Mouse (Mus musculus): ENCODE measurements around the gene Mrpl34.

The Mrpl34 gene

DNA sequence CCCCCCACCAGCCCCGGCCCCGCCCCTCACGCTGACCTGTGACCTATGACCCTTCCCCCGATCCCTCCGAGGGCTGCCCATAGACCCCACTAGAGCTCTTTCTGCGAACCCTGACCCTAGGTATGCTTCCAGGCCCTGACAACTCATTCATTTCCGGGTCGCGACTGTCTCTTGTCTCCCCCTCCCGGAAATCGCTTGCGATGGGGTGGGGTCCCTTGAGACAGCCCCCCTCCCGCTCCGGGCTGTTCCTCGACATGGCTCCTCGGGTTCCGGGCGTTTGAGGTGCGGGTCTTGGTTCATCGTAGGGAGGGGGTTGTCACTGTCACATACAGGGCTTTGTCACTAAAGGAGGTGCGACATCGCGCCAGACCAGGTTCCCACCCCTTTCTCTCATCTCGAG, 4.7 kb downstream of the Mrpl34 start:
- DNase-seq = peak; percentile 84

GRCm38 (mm10) chr8:71470146-71470912, 5.6 kb downstream of the Mrpl34 start:
- peak; percentile 62 for DNase-seq

GRCm38 (mm10) chr8:71470913-71471255, 6.1 kb downstream of the Mrpl34 start:
- peak; percentile 61 for DNase-seq

- peak; percentile 53 for DNase-seq
Observed at GRCm38 (mm10) chr8:71471861-71472260, 7.1 kb downstream of the Mrpl34 start.

DNA sequence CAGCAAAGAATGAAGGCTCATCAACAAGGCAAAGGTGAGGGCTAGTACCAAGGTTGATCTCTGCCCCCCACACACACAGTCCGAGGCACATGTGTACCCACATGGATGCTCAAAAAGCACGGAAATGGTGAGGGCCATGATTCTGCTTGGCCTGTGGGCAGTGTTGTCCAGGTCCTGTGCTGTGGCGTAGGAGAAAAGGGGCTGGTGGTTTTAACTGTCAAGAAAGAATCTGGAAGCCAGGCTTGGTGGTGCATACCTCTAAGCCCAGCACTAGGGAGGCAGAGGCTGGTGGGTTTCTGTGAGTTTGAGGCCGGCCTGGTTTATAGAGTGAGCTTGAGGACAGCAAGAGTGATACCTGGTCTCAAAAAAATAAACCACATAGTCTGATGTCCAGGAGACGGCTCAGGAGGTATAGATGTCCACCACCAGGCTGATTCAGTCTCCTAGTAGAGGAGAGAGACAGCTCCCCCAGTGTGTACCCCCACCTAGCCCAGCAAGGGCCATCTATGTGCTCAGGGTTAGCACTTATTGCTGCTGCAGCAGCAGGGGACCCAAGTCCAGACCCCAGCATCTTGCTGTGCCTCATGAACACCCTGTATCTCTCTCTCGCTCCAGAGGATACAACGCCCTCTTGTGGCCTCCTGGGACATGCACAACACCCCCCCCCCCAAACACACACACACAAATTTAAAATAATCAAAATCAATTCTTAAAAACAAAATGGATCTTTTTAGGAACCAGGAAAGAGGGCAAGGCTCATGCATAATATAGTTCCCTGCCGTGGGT, 8.0 kb downstream of the Mrpl34 start:
- peak; percentile 37 for DNase-seq

DNA sequence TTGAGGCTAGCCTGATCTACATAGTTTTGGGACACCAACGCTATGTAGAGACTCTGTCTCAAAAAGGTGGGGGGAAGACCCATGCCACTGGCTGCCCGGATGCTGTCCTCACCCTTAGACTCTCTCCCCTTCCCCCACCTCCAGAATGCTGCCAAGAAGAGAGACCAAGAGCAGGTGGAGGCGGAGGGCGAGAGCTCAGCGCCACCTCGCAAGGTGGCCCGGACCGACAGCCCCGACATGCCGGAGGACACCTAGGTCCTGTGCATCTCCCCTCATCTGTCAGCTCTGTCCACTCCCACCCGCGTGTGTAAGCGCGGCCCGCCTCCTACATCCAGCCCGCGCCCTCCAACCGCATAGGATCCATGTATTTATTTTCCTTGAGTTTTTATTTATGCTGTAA, 9.6 kb downstream of the Mrpl34 start:
- DNase-seq = peak; percentile 63

DNA sequence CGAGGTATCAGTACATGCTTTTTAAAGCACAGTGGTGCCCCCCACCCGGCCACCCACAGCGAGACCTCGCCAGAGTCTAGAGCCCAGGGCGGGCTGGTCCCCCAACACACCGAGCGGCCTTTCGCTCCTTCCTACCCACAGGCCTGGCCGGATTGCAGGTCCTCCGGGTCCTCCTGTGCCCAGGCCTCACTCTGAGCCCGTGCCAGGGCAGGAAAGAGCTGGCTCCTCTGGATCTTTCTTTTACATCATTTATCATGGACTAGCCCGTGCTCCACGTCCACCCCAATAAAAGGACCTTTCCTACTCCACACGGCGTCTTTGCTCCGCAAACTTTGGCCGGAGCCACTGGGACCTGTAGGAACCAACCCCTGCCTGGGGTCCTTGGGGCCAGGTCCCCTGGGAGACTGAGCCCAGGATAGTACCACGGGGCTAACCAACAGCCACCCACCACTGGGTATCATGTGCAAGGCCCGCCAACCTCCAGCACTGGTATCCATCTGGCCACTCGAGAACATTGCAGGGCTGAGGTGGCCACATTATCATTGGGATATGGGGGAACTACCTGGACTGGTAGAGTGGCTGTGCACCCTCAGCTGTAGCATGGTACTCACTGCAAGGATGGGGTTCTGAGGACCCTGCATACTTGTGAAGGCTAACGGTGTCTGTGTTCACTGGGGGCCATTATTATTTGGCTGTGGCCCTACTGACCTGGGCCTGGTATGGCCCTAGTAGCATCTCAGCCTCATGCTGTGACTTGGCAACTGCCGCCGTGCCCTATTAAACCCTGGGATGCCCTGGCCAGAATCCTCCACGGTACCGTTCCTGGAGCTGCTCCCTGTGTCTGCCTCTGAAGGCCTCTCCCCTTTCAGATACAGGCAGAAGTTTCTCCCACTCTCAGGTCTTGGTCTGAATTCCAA, 10.3 kb downstream of the Mrpl34 start:
- DNase-seq = peak; percentile 76

GRCm38 (mm10) chr8:71475702-71476075, 10.9 kb downstream of the Mrpl34 start:
- DNase-seq = peak; percentile 70

DNA sequence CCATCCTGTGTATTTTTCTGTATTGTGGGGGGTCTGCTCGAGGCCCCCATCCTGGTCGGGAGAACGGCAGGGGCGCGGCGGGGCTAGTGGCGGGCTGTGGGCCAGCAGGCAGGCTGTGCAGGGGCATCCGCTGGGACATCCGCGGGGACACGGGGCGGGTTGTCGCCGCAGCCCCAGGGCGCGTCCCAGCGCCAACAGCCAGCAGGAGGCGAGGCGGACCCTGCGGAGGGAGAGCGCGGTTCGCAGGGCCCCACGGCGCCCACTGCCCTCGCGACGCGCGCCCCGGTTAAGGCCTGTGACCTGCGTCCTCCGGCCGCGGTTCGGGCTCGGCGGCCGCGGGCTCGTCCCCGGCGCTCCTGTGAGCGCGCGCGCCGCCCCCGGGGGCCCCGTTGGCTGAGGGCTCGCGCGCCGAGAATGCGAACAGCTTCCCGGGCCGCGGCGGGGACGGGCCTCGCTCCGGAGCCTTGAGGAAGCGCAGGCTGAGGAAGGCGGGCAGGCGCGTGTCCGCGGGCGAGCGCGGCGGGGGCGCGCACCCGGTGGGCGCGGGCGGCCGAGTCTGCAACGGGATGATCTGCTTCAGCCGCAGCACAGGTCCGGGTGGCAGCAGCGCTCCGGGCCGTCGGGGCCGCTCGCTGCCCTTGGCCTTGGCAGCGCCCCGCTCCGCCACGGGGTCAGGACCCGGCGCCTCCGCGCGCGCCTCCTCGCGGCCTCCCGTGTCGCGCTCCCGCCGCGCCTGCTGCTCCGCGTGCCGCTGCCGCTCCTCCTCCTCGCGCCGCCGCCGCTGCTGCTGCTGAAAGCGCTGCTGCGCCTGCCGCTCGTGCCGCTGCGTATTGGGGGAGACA, 11.6 kb downstream of the Mrpl34 start:
- peak; percentile 90 for DNase-seq

DNA sequence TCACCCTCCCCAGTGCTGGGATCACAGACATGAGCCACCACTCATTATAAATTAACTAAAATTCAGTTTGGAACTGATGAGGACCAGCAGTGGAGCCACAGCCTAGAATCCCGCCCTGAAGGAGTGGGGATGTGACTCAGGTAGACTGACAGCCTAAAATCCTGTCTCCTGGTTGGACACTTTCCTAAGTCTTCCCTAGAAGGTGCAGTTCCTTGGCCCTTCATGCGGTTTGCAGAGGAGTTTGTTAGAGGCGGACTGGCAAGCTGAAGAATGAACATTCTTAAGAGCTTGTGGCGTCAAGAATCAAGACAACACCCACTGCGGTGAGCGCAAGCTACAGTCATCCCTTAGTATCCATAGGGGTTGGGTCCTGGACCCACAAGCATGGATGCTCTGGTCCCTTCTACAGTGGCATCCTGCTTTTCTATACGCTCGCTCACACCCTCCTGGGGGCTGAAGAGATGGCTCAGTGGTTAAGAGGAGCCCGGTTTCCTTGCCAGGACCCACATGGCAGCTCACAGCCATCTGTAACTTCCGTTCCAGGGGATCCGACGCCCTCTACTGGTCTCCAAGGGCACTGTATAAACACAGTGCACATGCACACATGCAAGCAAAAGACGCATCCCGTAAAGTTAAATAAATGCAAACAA, 12.6 kb downstream of the Mrpl34 start:
- peak; percentile 71 for DNase-seq

GRCm38 (mm10) chr8:71478943-71479342, 14.2 kb downstream of the Mrpl34 start:
- DNase-seq = no peak

- no peak for DNase-seq
Observed at GRCm38 (mm10) chr8:71483932-71484331, 19.2 kb downstream of the Mrpl34 start.

DNA sequence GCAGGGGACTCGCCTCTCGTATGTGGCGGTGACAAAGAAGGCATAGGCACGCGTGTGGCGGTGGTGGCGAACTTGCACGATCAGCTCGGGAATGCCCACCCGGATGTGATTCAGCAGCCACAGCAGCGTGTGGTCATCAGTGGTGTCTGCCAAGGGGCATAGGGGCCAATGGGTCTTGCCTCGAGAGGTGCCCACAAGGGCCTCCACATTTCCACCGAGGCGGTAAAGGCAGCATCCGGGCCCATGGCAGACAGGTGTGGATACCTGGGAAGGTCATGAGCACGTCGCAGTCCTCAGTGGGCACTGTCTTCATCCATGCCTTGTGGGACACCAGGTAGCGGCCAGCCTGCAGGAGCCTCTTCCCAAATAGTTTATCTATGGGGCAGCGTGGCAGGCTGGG, 20.0 kb downstream of the Mrpl34 start:
- DNase-seq = peak; percentile 67

DNA sequence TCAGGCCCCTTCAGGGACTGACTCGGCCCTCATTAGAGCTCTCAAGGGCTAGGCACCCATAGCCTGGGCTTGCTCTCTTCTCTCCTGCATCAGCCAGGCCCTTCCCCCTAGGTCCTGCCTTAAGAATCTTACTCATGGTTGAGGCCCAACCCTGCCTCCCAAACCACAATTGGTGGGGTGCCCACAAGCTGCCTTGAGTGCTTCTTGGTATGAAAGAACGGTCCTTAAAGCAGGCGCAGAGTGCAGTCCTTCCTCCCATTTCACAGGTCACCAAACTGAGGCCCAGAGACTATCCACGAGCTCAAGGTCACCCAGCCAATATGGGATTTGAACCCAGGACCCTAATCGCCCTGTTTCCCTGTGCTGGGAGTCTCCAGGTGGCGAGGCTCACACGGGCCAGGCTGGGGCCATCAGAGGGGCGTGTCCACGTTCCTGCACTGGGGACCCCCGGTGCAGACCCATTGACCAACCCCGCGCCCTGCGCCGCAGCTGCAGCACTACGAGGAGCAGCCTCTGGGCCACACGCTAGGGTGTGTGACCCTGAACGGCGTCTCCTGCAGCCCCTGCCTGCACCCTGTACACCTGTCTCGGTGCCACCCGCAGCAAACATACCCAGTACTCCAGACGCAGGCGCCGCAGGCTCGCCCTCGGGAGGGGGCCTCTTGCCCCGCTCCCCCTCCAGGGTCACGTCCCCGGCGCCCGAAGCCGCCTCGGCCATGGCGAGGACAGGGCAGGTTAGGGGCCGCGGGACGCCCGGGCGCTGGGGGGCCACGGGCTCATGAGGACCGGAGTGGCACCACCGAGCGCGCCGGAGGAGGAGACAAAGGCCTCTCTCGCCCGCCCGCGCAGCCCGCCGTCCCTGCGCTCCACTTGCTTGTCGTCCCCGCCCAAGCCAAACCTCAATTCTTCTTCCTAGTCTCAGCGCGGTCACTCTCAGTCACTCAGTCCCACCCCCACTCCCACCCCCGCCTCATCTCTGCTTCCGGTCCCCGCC, 20.7 kb downstream of the Mrpl34 start, which contains the start of gene Ano8:
Ano8 (minus strand) TSS at position 822 of the 994 bp plus-strand sequence.
- DNase-seq = peak; percentile 89

DNA sequence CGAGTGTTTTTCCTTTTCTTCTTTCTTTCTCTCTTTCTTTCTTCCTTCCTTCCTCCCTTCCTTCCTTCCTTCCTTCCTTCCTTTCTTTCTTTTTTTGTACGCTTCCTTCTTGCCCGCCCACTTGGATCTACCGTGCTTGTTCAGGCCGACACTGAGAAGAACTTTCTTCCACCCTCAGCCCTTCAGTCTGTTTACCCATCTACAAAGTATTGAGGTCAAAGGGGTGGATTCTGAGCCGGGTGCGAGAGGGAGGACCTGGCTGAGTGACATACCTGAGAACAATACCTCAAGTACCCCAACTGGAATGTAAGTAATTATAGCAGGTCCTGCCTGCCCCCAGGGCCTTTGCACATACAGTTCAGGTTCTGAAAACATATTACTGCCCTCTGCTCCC, 21.4 kb downstream of the Mrpl34 start:
- no peak for DNase-seq

- DNase-seq = peak; percentile 75
Observed at GRCm38 (mm10) chr8:71487691-71488445, 23.1 kb downstream of the Mrpl34 start, which contains the start of gene Gtpbp3. Gtpbp3 (plus strand) TSS chr8:71488103.

GRCm38 (mm10) chr8:71488454-71488853, 23.7 kb downstream of the Mrpl34 start:
- DNase-seq = peak; percentile 92

DNA sequence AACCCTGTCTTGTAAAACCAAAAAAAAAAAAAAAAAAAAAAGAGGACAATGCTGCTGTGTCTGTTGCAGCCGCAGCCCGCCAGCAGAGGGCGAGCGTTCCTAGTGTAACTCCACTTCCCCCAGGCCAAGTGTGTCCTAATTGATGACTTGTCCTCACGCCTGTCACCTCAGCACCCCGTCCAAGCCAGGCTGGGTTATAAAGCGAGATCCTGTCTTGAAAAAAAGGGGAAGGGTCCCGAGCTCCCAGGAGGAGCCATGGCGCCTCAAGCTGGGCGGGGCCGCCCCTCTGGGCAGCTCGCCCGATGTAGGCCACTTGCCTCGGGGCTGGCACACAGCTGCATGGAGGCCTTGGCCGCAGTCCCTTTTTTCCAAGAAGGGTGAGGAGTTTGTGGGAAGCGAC, 30.3 kb downstream of the Mrpl34 start:
- DNase-seq = peak; percentile 84

- peak; percentile 55 for DNase-seq
Observed at GRCm38 (mm10) chr8:71495811-71496210, 31.1 kb downstream of the Mrpl34 start.
